In genomic region chr15:97718535-97719155, GRCm38 (mm10) we compare ENCODE assay signal across 15 mouse cellular contexts. TPM values are rescaled to one million over a fixed set of nuclear protein-coding genes. Genes with fewer than 3 reads are reported as not detected.
DNase-seq lines count a peak whose midpoint lies in the region; ATAC-seq and TF ChIP-seq lines count a peak whose summit lies in the region.
"Had no signal": no experiment of that assay in that cellular context is flagged by ENCODE, and none has a peak within 500 bp of the region (broad histone marks: within the 10 kb centered on the region; RNA-seq: fewer than 3 reads in every experiment).

No protein-coding gene starts in this region.

- no peak for ATAC-seq in kidney, embryonic 16.5 days (ENCODE audit: low FRiP score, low TSS enrichment)

- H3K27me3 ChIP-seq in heart, embryonic 10.5 days (ENCODE audit: insufficient read depth, poor library complexity, severe bottlenecking), result peaks cover 15% of the 10 kb centered on the region; the same call in 1 of the 2 replicates
- no peaks in the 10 kb centered on the region for H3K27me3 ChIP-seq in kidney, embryonic 16.5 days (ENCODE audit: insufficient read depth, low read length)
- no peaks in the 10 kb centered on the region for H3K27me3 ChIP-seq in testis, adult 2 months (ENCODE audit: control insufficient read depth, insufficient read depth, low read length)
- H3K27me3 ChIP-seq: hindbrain, embryonic 15.5 days; intestine, embryonic 15.5 days had no signal

- WGBS in heart, embryonic 10.5 days, result 80% methylated on average over 8 of the region's 8 CpGs
- 91% methylated on average over 8 of the region's 8 CpGs for WGBS in kidney, embryonic 16.5 days

- DNase-seq in heart, embryonic 10.5 days (ENCODE audit: low spot score), result no peak
- DNase-seq in heart, adult 11 months, result no peak
- DNase-seq in kidney, postnatal 25 days, result no peak
- no peak for DNase-seq in testis, postnatal 10 days (ENCODE audit: low spot score)
- DNase-seq in thymus, postnatal 36 days, result peak; percentile 47 to 50
- DNase-seq in cerebellum, adult 9-11 months, result no peak

- no peak overlapping the region for H3K4me2 ChIP-seq in kidney, embryonic 16.5 days (replicated peaks; ENCODE audit: low read depth, low read length)
- H3K4me2 ChIP-seq: hindbrain, embryonic 15.5 days; intestine, embryonic 15.5 days; liver, embryonic 15.5 days; stomach, embryonic 15.5 days had no signal

- peak overlapping the region; percentile 7; the same call in 1 of the 2 replicates for H3K9ac ChIP-seq in kidney, embryonic 16.5 days (replicated peaks; ENCODE audit: low read length)
- H3K9ac ChIP-seq: hindbrain, embryonic 15.5 days; intestine, embryonic 15.5 days; liver, embryonic 15.5 days; stomach, embryonic 15.5 days had no signal

- no peaks in the 10 kb centered on the region for H3K9me3 ChIP-seq in heart, embryonic 10.5 days
- no peaks in the 10 kb centered on the region for H3K9me3 ChIP-seq in kidney, embryonic 16.5 days (ENCODE audit: low read length)
- H3K9me3 ChIP-seq: embryonic facial prominence, embryonic 10.5 days; hindbrain, embryonic 15.5 days; intestine, embryonic 15.5 days; liver, embryonic 15.5 days; stomach, embryonic 15.5 days had no signal

- peak overlapping the region; percentile 33; the same call in 1 of the 2 replicates for H3K27ac ChIP-seq in heart, embryonic 10.5 days
- no peak overlapping the region for H3K27ac ChIP-seq in kidney, embryonic 16.5 days (ENCODE audit: low read length)
- peak overlapping the region; percentile 47; the same call in 1 of the 2 replicates for H3K27ac ChIP-seq in testis, adult 2 months (ENCODE audit: control insufficient read depth, insufficient read depth, low read depth, low read length)
- H3K27ac ChIP-seq: hindbrain, embryonic 15.5 days; intestine, embryonic 15.5 days; liver, embryonic 15.5 days; macrophage; stomach, embryonic 15.5 days had no signal

- TF ChIP-seq POLR2A in testis, adult 2 months (IDR thresholded peaks at IDR 0.05; ENCODE audit: control insufficient read depth, low read depth, low read length), result no peak

- no peak overlapping the region for H3K4me3 ChIP-seq in heart, embryonic 10.5 days
- no peak overlapping the region for H3K4me3 ChIP-seq in kidney, embryonic 16.5 days (ENCODE audit: low read length)
- H3K4me3 ChIP-seq in testis, adult 2 months (ENCODE audit: control insufficient read depth, low read depth, low read length), result no peak overlapping the region
- H3K4me3 ChIP-seq: embryonic facial prominence, embryonic 10.5 days; hindbrain, embryonic 15.5 days; intestine, embryonic 15.5 days; liver, embryonic 15.5 days; stomach, embryonic 15.5 days had no signal

- no peaks in the 10 kb centered on the region for H3K36me3 ChIP-seq in heart, embryonic 10.5 days
- no peaks in the 10 kb centered on the region for H3K36me3 ChIP-seq in kidney, embryonic 16.5 days (ENCODE audit: insufficient read depth, low read length)
- H3K36me3 ChIP-seq in testis, adult 2 months (ENCODE audit: control insufficient read depth, insufficient read depth, low read length), result no peaks in the 10 kb centered on the region
- H3K36me3 ChIP-seq: embryonic facial prominence, embryonic 10.5 days; hindbrain, embryonic 15.5 days; intestine, embryonic 15.5 days; liver, embryonic 15.5 days; stomach, embryonic 15.5 days had no signal

- no peak for TF ChIP-seq CTCF in testis, adult 2 months (IDR thresholded peaks at IDR 0.05; ENCODE audit: control insufficient read depth, insufficient read depth, insufficient replicate concordance, low read depth, low read length)

- H3K4me1 ChIP-seq in heart, embryonic 10.5 days, result peaks cover 23% of the 10 kb centered on the region
- H3K4me1 ChIP-seq in kidney, embryonic 16.5 days (ENCODE audit: insufficient read depth, low read length), result peaks cover 18% of the 10 kb centered on the region
- H3K4me1 ChIP-seq in testis, adult 2 months (ENCODE audit: control insufficient read depth, insufficient read depth, low read length), result peaks cover 4% of the 10 kb centered on the region
- H3K4me1 ChIP-seq: hindbrain, embryonic 15.5 days; intestine, embryonic 15.5 days; liver, embryonic 15.5 days; stomach, embryonic 15.5 days had no signal

RNA-seq across cellular contexts. Expression of gene Endou, which starts 12.5 kb away (rescaled TPM):
- 0.11 and 0.18 TPM in 2 replicates for polyA plus RNA-seq in heart, embryonic 10.5 days (2016; fragmentation: Nextera tagmentation; extraction: Ambion mirVana)
- polyA plus RNA-seq in kidney, embryonic 16.5 days (2015; fragmentation: Nextera tagmentation; extraction: Ambion mirVana), result 0.45 and 0.60 TPM in 2 replicates
- 0.89 and 1.1 TPM in 2 replicates for polyA plus RNA-seq in testis, adult 2 months (2012; rRNA removed)
- polyA plus RNA-seq: neural tube, embryonic 14.5 days had no signal

RNA-seq across cellular contexts. Expression of gene Rpap3, which starts 13.0 kb away (rescaled TPM):
- polyA plus RNA-seq in heart, embryonic 10.5 days (2016; fragmentation: Nextera tagmentation; extraction: Ambion mirVana), result 24.0 and 27.1 TPM in 2 replicates
- polyA plus RNA-seq in kidney, embryonic 16.5 days (2015; fragmentation: Nextera tagmentation; extraction: Ambion mirVana), result 31.0 and 33.0 TPM in 2 replicates
- 3.7 and 3.9 TPM in 2 replicates for polyA plus RNA-seq in testis, adult 2 months (2012; rRNA removed)

RNA-seq across cellular contexts. Expression of gene Rapgef3, which starts 49.1 kb away (rescaled TPM):
- 10.2 and 13.4 TPM in 2 replicates for polyA plus RNA-seq in heart, embryonic 10.5 days (2016; fragmentation: Nextera tagmentation; extraction: Ambion mirVana)
- 36.3 and 36.4 TPM in 2 replicates for polyA plus RNA-seq in kidney, embryonic 16.5 days (2015; fragmentation: Nextera tagmentation; extraction: Ambion mirVana)
- polyA plus RNA-seq in testis, adult 2 months (2012; rRNA removed), result 16.1 and 16.3 TPM in 2 replicates

RNA-seq across cellular contexts. Expression of gene Slc48a1, which starts 59.7 kb away (rescaled TPM):
- 32.1 and 41.1 TPM in 2 replicates for polyA plus RNA-seq in heart, embryonic 10.5 days (2016; fragmentation: Nextera tagmentation; extraction: Ambion mirVana)
- polyA plus RNA-seq in kidney, embryonic 16.5 days (2015; fragmentation: Nextera tagmentation; extraction: Ambion mirVana), result 81.7 and 81.9 TPM in 2 replicates
- 16.3 and 17.0 TPM in 2 replicates for polyA plus RNA-seq in testis, adult 2 months (2012; rRNA removed)

Comparison
In these comparisons a context has a peak if more than half of its experiments do, and no peak if none do; other contexts are left out.
1. DNase-seq: peak in thymus, postnatal 36 days (2 of 2); none in heart, embryonic 10.5 days (single experiment), heart, adult 11 months (single experiment), kidney, postnatal 25 days (0 of 2), testis, postnatal 10 days (single experiment) and cerebellum, adult 9-11 months (single experiment).